Mouse (Mus musculus) liver, postnatal 0 days (tissue): Measurements from ENCODE around the gene St3gal5.

Experiments
- CTCF ChIP-seq: sonication (generic); IDR thresholded peaks from 2 replicates; pipeline ENCODE4 v1.5.1; 2016; ENCODE audit warnings: antibody characterized with exemption, low read depth
- EP300 ChIP-seq: IDR thresholded peaks from 2 replicates; pipeline ENCODE4 v1.6.1; 2016; ENCODE audit warnings: antibody characterized with exemption, low read depth, mild to moderate bottlenecking

DNA sequence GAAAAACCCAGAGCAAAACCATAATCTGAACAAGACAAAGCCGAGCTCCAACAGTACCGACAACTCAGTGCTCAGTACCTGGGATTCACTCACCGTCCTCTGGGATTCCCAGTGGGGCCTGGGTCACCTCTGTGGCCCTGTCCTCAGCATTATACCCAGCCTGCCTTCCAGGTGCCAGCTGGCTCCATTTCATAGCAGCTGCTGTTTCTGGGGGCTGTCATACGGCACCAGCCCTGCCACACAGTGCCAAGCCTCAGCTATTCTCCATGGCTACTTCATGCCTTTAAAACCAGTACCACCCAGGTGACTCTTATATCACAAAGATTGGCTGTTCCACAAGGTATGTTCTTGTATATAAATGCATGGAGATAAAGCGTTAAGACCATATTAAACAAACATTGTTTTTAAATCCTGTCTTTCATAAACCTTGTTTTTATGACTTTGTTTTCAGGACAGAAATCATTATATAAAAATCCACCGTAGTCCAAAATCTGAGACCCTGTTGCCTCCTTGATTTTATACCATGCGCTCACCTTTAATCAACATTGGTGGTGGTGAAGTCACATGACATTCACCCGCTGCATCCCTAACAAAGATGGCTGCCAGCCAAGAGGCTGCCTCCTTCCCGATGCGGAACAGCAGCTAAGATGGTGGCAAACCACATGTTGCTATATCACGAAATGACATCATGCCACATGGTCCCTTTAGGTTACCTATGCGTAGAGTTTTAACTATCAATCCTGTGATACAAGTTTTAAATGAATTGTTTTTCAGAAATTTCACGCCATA, 27.1 kb downstream of the St3gal5 start:
- no peak for TF ChIP-seq CTCF
- TF ChIP-seq EP300 = no peak
